Mouse (Mus musculus) layer of hippocampus, adult 8-10 months (tissue): ENCODE results near the gene Kat2a. TPM values are rescaled to one million over a fixed set of nuclear protein-coding genes. Genes with fewer than 3 reads are reported as not detected.
"Not testable (repeated sequence)": the region's sequence is repeated elsewhere in the genome, so short reads cannot be mapped to it uniquely, and the experiment has no call there.

ENCODE experiments used
- DNase-seq, 2 experiments: peaks; one replicate each; pipeline ENCODE4 v3.0.0; 2022; ENCODE audit warnings: low spot score in 2 of 2
- total RNA-seq, 4 experiments: library from RNA; stranded (reverse); gene quantifications; 2 replicates each; pipeline ENCODE4 v1.2.4; 2022

The Kat2a gene
- total RNA-seq, 4 experiments from 2014 or later: 50.9 to 62.0 (median 58.0) TPM

DNA sequence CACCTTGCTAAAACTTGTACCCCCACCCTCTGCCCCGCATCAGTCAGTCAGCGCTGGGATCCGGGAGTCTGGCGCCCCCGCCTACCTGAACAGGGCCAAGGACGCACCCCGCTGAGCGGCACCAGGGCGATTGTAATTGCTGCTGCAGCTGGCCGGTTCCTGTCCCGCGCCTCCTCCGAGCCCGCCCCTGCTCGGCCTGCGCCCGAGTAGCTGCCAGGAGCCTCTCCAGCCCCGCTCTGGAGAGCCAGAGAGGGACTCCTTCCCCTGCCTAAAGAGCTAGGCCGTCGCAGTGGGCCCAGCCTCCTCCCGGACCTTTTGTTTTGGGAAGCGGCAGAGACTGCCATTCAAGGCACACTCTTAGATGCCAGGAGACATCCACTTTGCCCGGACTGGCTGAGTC is 39.1 kb downstream of the Kat2a start:
- no peak for DNase-seq

DNA sequence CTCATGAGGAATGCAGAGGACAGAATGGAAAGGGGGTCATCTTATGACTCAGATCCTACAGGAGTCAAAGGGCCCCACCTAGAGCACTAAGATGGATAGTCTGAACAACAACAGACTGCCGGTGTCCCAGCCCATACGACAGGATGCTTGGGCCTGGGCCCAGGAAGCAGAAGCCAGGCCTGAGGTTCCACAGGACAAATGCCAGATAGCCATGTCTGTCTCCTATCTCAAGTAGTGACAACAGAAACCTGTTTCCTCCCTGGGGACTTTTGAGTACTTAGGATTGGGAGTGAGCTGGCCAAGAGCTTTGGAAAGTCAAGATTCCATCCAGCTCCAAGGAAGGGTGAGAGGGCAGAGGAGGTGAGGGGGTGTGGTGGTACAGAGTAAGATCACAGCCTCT is 40.3 kb downstream of the Kat2a start:
- no peak for DNase-seq

GRCm38 (mm10) chr11:100671049-100671448 is 41.2 kb downstream of the Kat2a start:
- no peak for DNase-seq

DNA sequence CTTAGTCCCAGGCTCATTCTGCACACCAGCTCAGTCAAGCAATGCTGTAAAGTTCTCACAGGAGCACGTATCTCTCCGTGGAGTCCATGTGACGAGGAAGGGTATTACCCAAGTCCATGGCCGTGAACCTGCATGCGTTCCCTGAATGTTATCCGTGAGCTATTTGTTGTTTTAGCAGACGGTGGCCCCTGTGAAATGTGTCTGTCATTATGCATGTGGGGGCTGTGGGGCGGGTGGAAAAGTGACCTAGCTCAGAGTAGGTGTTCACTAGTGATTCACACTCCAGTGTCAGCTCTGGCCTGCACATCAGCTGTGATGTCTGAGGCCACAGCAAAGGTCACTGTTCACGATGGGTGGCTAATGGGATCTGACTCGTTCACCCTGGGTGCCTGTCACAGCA is 52.5 kb downstream of the Kat2a start:
- DNase-seq: no peak

DNA sequence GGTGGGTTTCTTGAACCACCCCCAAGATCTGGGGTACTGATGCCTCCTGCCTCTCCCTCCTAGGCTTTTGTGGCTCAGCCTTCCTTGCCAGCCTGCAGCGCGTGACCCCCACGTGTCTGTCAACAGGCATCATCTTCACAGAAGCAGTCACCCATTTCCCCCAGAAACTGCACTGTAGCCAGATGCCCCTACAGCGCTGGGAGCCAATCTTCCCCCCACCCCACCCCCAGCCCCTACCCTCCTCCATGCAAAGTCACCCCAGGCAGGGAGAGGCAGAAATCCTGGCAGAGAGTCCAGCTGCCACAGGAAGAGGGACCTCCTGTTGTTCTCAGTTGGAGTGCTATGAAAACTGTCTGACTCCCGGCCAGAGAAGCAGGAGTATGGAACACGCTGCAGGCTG is 55.8 kb downstream of the Kat2a start:
- no peak for DNase-seq

DNA sequence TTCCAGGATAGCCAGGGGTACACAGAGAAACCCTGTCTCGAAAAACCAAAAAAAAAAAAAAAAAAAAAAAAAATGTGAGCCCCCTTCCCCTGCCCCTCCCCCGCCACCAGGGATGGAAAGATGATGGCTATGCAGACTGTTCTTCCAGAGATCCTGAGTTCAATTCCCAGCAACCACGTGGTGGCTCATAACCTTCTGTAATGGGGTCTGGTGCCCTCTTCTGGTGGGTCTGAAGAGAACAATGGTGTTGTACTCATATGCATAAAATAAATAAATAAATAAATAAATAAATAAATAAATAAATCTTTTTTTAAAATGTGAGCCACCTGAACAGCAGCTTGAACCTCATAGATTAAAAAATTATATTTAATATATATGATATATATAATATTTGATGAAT is 56.7 kb downstream of the Kat2a start:
- DNase-seq: not testable (repeated sequence)

Other genes with a start within 250 kb of the Kat2a start
- 100 to 1,000 TPM in 3 of 4 experiments, 10 to 100 TPM in 1; 97.9 to 121 (median 111) TPM for gene Klhl11, start 239.7 kb downstream of the Kat2a start, total RNA-seq
- 100 to 1,000 TPM; 121 to 136 (median 128) TPM for gene Acly, start 184.5 kb downstream of the Kat2a start, total RNA-seq
- 1 to 10 TPM in 3 of 4 experiments, under 1 TPM in 1; 0.71 to 1.9 (median 1.6) TPM for gene Ttc25, start 166.9 kb downstream of the Kat2a start, total RNA-seq
- gene Cnp, start 137.6 kb downstream of the Kat2a start, total RNA-seq: 100 to 1,000 TPM; 162 to 216 (median 203) TPM
- gene Nkiras2, start 93.2 kb downstream of the Kat2a start, total RNA-seq: 10 to 100 TPM; 11.7 to 13.4 (median 12.1) TPM
- gene Dnajc7, start 92.3 kb downstream of the Kat2a start, total RNA-seq: 100 to 1,000 TPM; 255 to 304 (median 273) TPM
- gene Zfp385c, start 20.0 kb downstream of the Kat2a start, total RNA-seq: under 1 TPM in 3 of 4 experiments, not detected in 1; 0.16 to 0.41 (median 0.18) TPM
- 1 to 10 TPM; 2.7 to 5.3 (median 3.4) TPM for gene Dhx58, start 8.2 kb downstream of the Kat2a start, total RNA-seq
- not detected for gene Hspb9, start 1.4 kb upstream of the Kat2a start, total RNA-seq
- 100 to 1,000 TPM; 134 to 163 (median 148) TPM for gene Rab5c, start 25.8 kb upstream of the Kat2a start, total RNA-seq
- 1 to 10 TPM; 2.3 to 3.4 (median 2.7) TPM for gene Kcnh4, start 47.5 kb upstream of the Kat2a start, total RNA-seq
- gene Hcrt, start 50.5 kb upstream of the Kat2a start, total RNA-seq: not detected
- gene Ghdc, start 58.5 kb upstream of the Kat2a start, total RNA-seq: 1 to 10 TPM; 6.2 to 7.7 (median 6.9) TPM
- 10 to 100 TPM; 13.3 to 18.4 (median 15.6) TPM for gene Stat5b, start 138.3 kb upstream of the Kat2a start, total RNA-seq
- 1 to 10 TPM; 2.5 to 3.8 (median 2.8) TPM for gene Stat5a, start 146.9 kb upstream of the Kat2a start, total RNA-seq
- 10 to 100 TPM; 42.9 to 75.3 (median 52.9) TPM for gene Stat3, start 227.1 kb upstream of the Kat2a start, total RNA-seq